Mouse (Mus musculus): ENCODE measurements around the gene Cdc42ep1. TPM values are rescaled to one million over a fixed set of nuclear protein-coding genes. Genes with fewer than 3 reads are reported as not detected.
A peak's percentile ranks its signal among the peaks of the same experiment; 100 is the strongest.
"Not testable (repeated sequence)": the region's sequence is repeated elsewhere in the genome, so short reads cannot be mapped to it uniquely, and the experiment has no call there.

Cdc42ep1 gene
- polyA plus RNA-seq, 1 experiment from 2014 or later = 109 TPM

- Histone ChIP-seq H3K27me3 (no peaks in the 10 kb centered on the region), H3K4me2 (no peak overlapping the region), H3K4me3 (no peak overlapping the region), H3K27ac (peak overlapping the region; percentile 99), H3K36me3 (0 out of 2 replicates have a peak, but pooled peaks cover 2% of the 10 kb centered on the region), H3K4me1 (peaks cover 56% of the 10 kb centered on the region), H3K9ac (no peak overlapping the region), H3K9me3 (no peaks in the 10 kb centered on the region)
- ATAC-seq (ENCODE audit: borderline replicate concordance, extremely low read depth, low FRiP score, low TSS enrichment) = no peak
- 70% methylated on average over 8 of the region's 8 CpGs for WGBS
Observed at GRCm38 (mm10) chr15:78874989-78875388, 32.6 kb downstream of the Cdc42ep1 start.

GRCm38 (mm10) chr15:78875537-78875936 lies 33.1 kb downstream of the Cdc42ep1 start:
- peak overlapping the region; percentile 89 for H3K4me2 ChIP-seq
- peaks cover 61% of the 10 kb centered on the region for H3K4me1 ChIP-seq
- H3K36me3 ChIP-seq = peaks cover 8% of the 10 kb centered on the region; the same call in 1 of the 2 replicates
- no peak overlapping the region for H3K9ac ChIP-seq
- H3K9me3 ChIP-seq = no peaks in the 10 kb centered on the region
- H3K27ac ChIP-seq = peak overlapping the region; percentile 99
- no peaks in the 10 kb centered on the region for H3K27me3 ChIP-seq
- 66% methylated on average over 5 of the region's 5 CpGs for WGBS
- H3K4me3 ChIP-seq = peak overlapping the region; percentile 70; the same call in 1 of the 2 replicates
- ATAC-seq (ENCODE audit: borderline replicate concordance, extremely low read depth, low FRiP score, low TSS enrichment) = no peak

- peak overlapping the region; percentile 99 for H3K27ac ChIP-seq
- peak overlapping the region; percentile 89 for H3K4me2 ChIP-seq
- WGBS = 2% methylated on average over 17 of the region's 17 CpGs
- no peaks in the 10 kb centered on the region for H3K9me3 ChIP-seq
- H3K4me3 ChIP-seq = peak overlapping the region; percentile 70
- peaks cover 14% of the 10 kb centered on the region for H3K36me3 ChIP-seq
- ATAC-seq (ENCODE audit: borderline replicate concordance, extremely low read depth, low FRiP score, low TSS enrichment) = peak; percentile 11; the same call in 1 of the 2 replicates
- H3K9ac ChIP-seq = peak overlapping the region; percentile 86
- H3K4me1 ChIP-seq = peaks cover 61% of the 10 kb centered on the region
- H3K27me3 ChIP-seq = no peaks in the 10 kb centered on the region
Observed at GRCm38 (mm10) chr15:78876258-78876696, 33.9 kb downstream of the Cdc42ep1 start.

- Histone ChIP-seq H3K4me3 (peak within 1 kb of the TSS; percentile 70), H3K9me3 (no peaks in the 10 kb centered on the region), H3K4me1 (peaks cover 56% of the 10 kb centered on the region), H3K27me3 (no peaks in the 10 kb centered on the region), H3K27ac (peak within 1 kb of the TSS; percentile 99), H3K9ac (peak within 1 kb of the TSS; percentile 86), H3K36me3 (peaks cover 24% of the 10 kb centered on the region), H3K4me2 (peak within 1 kb of the TSS; percentile 89)
- peak; percentile 88 for ATAC-seq (ENCODE audit: borderline replicate concordance, extremely low read depth, low FRiP score, low TSS enrichment)
- WGBS = under 1% methylated on average over 70 of the region's 95 CpGs
Observed at GRCm38 (mm10) chr15:78876991-78877809, 34.8 kb downstream of the Cdc42ep1 start, which contains the start of gene Gga1. TSS of gene Gga1 (plus strand) at chr15:78877190.

GRCm38 (mm10) chr15:78877810-78878390 lies 35.5 kb downstream of the Cdc42ep1 start:
- ATAC-seq (ENCODE audit: borderline replicate concordance, extremely low read depth, low FRiP score, low TSS enrichment) = no peak; the same call in 1 of the 2 replicates
- WGBS = under 1% methylated on average over 17 of the region's 17 CpGs
- H3K36me3 ChIP-seq = peaks cover 31% of the 10 kb centered on the region

GRCm38 (mm10) chr15:78878792-78879516 lies 36.5 kb downstream of the Cdc42ep1 start:
- not testable (repeated sequence) for H3K27me3 ChIP-seq; H3K9me3 ChIP-seq; ATAC-seq (ENCODE audit: borderline replicate concordance, extremely low read depth, low FRiP score, low TSS enrichment)
- Histone ChIP-seq H3K27ac (peak overlapping the region; percentile 99), H3K9ac (peak overlapping the region; percentile 13; the same call in 1 of the 2 replicates), H3K36me3 (peaks cover 41% of the 10 kb centered on the region), H3K4me3 (0 out of 2 replicates have a peak overlapping the region, but pooled peaks have one; percentile 70), H3K4me2 (peak overlapping the region; percentile 89), H3K4me1 (peaks cover 49% of the 10 kb centered on the region)
- 19% methylated on average over 7 of the region's 7 CpGs for WGBS

More at GRCm38 (mm10) chr15:78877810-78878390, 35.5 kb downstream of the Cdc42ep1 start:
- Histone ChIP-seq H3K27ac (peak overlapping the region; percentile 99), H3K9me3 (no peaks in the 10 kb centered on the region), H3K4me3 (peak overlapping the region; percentile 70), H3K4me1 (peaks cover 54% of the 10 kb centered on the region), H3K4me2 (peak overlapping the region; percentile 89), H3K9ac (peak overlapping the region; percentile 86), H3K27me3 (no peaks in the 10 kb centered on the region)

GRCm38 (mm10) chr15:78880432-78880831 lies 38.0 kb downstream of the Cdc42ep1 start:
- 89% methylated on average over 8 of the region's 8 CpGs for WGBS
- no peak for ATAC-seq (ENCODE audit: borderline replicate concordance, extremely low read depth, low FRiP score, low TSS enrichment)

GRCm38 (mm10) chr15:78881828-78882227 lies 39.4 kb downstream of the Cdc42ep1 start:
- H3K9ac ChIP-seq = no peak overlapping the region
- no peak overlapping the region for H3K4me2 ChIP-seq
- H3K9me3 ChIP-seq = no peaks in the 10 kb centered on the region
- no peak for ATAC-seq (ENCODE audit: borderline replicate concordance, extremely low read depth, low FRiP score, low TSS enrichment)
- H3K36me3 ChIP-seq = peaks cover 68% of the 10 kb centered on the region
- 84% methylated on average over 3 of the region's 3 CpGs for WGBS
- H3K27me3 ChIP-seq = no peaks in the 10 kb centered on the region
- H3K27ac ChIP-seq = no peak overlapping the region
- H3K4me3 ChIP-seq = no peak overlapping the region
- peaks cover 25% of the 10 kb centered on the region for H3K4me1 ChIP-seq

More at GRCm38 (mm10) chr15:78880432-78880831, 38.0 kb downstream of the Cdc42ep1 start:
- Histone ChIP-seq H3K27me3 (no peaks in the 10 kb centered on the region), H3K27ac (no peak overlapping the region), H3K36me3 (peaks cover 54% of the 10 kb centered on the region), H3K9ac (no peak overlapping the region), H3K4me3 (no peak overlapping the region), H3K4me2 (no peak overlapping the region), H3K9me3 (no peaks in the 10 kb centered on the region), H3K4me1 (peaks cover 36% of the 10 kb centered on the region)

GRCm38 (mm10) chr15:78889401-78889853 lies 47.0 kb downstream of the Cdc42ep1 start:
- no peaks in the 10 kb centered on the region for H3K27me3 ChIP-seq
- peak; percentile 44; the same call in 1 of the 2 replicates for ATAC-seq (ENCODE audit: borderline replicate concordance, extremely low read depth, low FRiP score, low TSS enrichment)
- no peak overlapping the region; the same call in 1 of the 2 replicates for H3K4me3 ChIP-seq
- no peaks in the 10 kb centered on the region for H3K9me3 ChIP-seq
- H3K27ac ChIP-seq = peak overlapping the region; percentile 81
- peaks cover 81% of the 10 kb centered on the region for H3K36me3 ChIP-seq
- peak overlapping the region; percentile 18; the same call in 1 of the 2 replicates for H3K4me2 ChIP-seq
- peaks cover 25% of the 10 kb centered on the region for H3K4me1 ChIP-seq
- WGBS = 24% methylated on average over 13 of the region's 13 CpGs
- H3K9ac ChIP-seq = peak overlapping the region; percentile 7; the same call in 1 of the 2 replicates

- WGBS = 59% methylated on average over 7 of the region's 7 CpGs
- H3K9ac ChIP-seq = peak overlapping the region; percentile 2; the same call in 1 of the 2 replicates
- peaks cover 38% of the 10 kb centered on the region for H3K4me1 ChIP-seq
- H3K27me3 ChIP-seq = no peaks in the 10 kb centered on the region
- no peak overlapping the region for H3K4me3 ChIP-seq
- H3K36me3 ChIP-seq = peaks cover 52% of the 10 kb centered on the region
- no peaks in the 10 kb centered on the region for H3K9me3 ChIP-seq
- no peak for ATAC-seq (ENCODE audit: borderline replicate concordance, extremely low read depth, low FRiP score, low TSS enrichment)
- H3K27ac ChIP-seq = no peak overlapping the region
- H3K4me2 ChIP-seq = no peak overlapping the region
Observed at GRCm38 (mm10) chr15:78892440-78892839, 50.0 kb downstream of the Cdc42ep1 start.

- peaks cover 39% of the 10 kb centered on the region for H3K36me3 ChIP-seq
- no peaks in the 10 kb centered on the region for H3K27me3 ChIP-seq
- no peak for ATAC-seq (ENCODE audit: borderline replicate concordance, extremely low read depth, low FRiP score, low TSS enrichment)
- peak overlapping the region; percentile 8; the same call in 1 of the 2 replicates for H3K27ac ChIP-seq
- no peak overlapping the region for H3K9ac ChIP-seq
- no peak overlapping the region for H3K4me3 ChIP-seq
- no peak overlapping the region for H3K4me2 ChIP-seq
- H3K4me1 ChIP-seq = peaks cover 43% of the 10 kb centered on the region
- no peaks in the 10 kb centered on the region for H3K9me3 ChIP-seq
- WGBS = 67% methylated on average over 13 of the region's 13 CpGs
Observed at GRCm38 (mm10) chr15:78894726-78895125, 52.3 kb downstream of the Cdc42ep1 start.

Data from lung, embryonic 15.5 days (tissue).